Mouse (Mus musculus) lung, adult 2 months (tissue): ENCODE data around the gene Nek9. TPM values are rescaled to one million over a fixed set of nuclear protein-coding genes. Genes with fewer than 3 reads are reported as not detected.

Experiments
- DNase-seq: peaks from one replicate; pipeline ENCODE4 v3.0.0; 2022
- H3K4me1 ChIP-seq: fragments of 200-500 bp; 2 replicates; pipeline ENCODE4 v1.6.1; 2011; ENCODE audit warnings: low read length; ENCODE audit not compliant: control insufficient read depth, insufficient read depth
- H3K4me3 ChIP-seq: fragments of 200-500 bp; replicated peaks from 2 replicates; pipeline ENCODE3; 2011; ENCODE audit warnings: low read depth, mild to moderate bottlenecking, control low read depth, low read length; ENCODE audit errors: extremely low read depth
- CTCF ChIP-seq: fragments of 200-500 bp; IDR thresholded peaks from 2 replicates; pipeline ENCODE4 v1.5.1; 2011; ENCODE audit warnings: mild to moderate bottlenecking, low read length, control low read depth; ENCODE audit not compliant: insufficient read depth
- POLR2A ChIP-seq: fragments of 200-500 bp; IDR thresholded peaks from 2 replicates; pipeline ENCODE4 v1.6.1; 2011; ENCODE audit warnings: low read depth, mild to moderate bottlenecking, control low read depth, low read length, borderline replicate concordance; ENCODE audit errors: extremely low read depth
- WGBS: fragments of 180-500 bp; shearing (Covaris S2); methylation state at CpG from one replicate; pipeline ENCODE4 v1.1.7; 2018; 5-methylcytosine and 5-hydroxymethylcytosine counted together
- polyA plus RNA-seq: library from polyadenylated mRNA; depleted of rRNA; stranded (reverse); fragments of >200 nt; gene quantifications from 2 replicates; pipeline ENCODE4 v1.2.3, GENCODE M21; 2012

The Nek9 gene
- polyA plus RNA-seq, 1 experiment = 39.7 TPM

- 78% methylated on average over 3 of the region's 3 CpGs for WGBS
- H3K4me1 ChIP-seq = no peaks in the 10 kb centered on the region
- DNase-seq = no peak
Observed at GRCm38 (mm10) chr12:85308651-85309050, 30.5 kb downstream of the Nek9 start.

GRCm38 (mm10) chr12:85305247-85305892 is 33.8 kb downstream of the Nek9 start:
- WGBS = 35% methylated on average over 16 of the region's 16 CpGs
- no peaks in the 10 kb centered on the region for H3K4me1 ChIP-seq
- peak; percentile 80 for DNase-seq
- H3K4me3 ChIP-seq = peak overlapping the region; percentile 38
- TF ChIP-seq CTCF (peak; percentile 99), POLR2A (0 out of 2 replicates have a peak, but pooled peaks have one; percentile 13)

More at GRCm38 (mm10) chr12:85308651-85309050, 30.5 kb downstream of the Nek9 start:
- H3K4me3 ChIP-seq = no peak overlapping the region
- TF ChIP-seq POLR2A = no peak
- TF ChIP-seq CTCF = no peak

GRCm38 (mm10) chr12:85304725-85305124 is 34.4 kb downstream of the Nek9 start:
- no peaks in the 10 kb centered on the region for H3K4me1 ChIP-seq
- WGBS = 53% methylated on average over 4 of the region's 4 CpGs
- no peak overlapping the region for H3K4me3 ChIP-seq
- TF ChIP-seq CTCF = no peak
- TF ChIP-seq POLR2A = no peak
- DNase-seq = no peak

GRCm38 (mm10) chr12:85303256-85303655 is 35.9 kb downstream of the Nek9 start:
- H3K4me3 ChIP-seq = no peak overlapping the region
- TF ChIP-seq CTCF (no peak), POLR2A (no peak)
- H3K4me1 ChIP-seq = no peaks in the 10 kb centered on the region
- no peak for DNase-seq
- WGBS = 75% methylated on average over 2 of the region's 2 CpGs

- TF ChIP-seq CTCF (no peak), POLR2A (no peak)
- H3K4me3 ChIP-seq = no peak overlapping the region
- H3K4me1 ChIP-seq = no peaks in the 10 kb centered on the region
- DNase-seq = no peak
- WGBS = 58% methylated on average over 1 of the region's 1 CpGs
Observed at GRCm38 (mm10) chr12:85298835-85299180, 40.4 kb downstream of the Nek9 start.

- TF ChIP-seq POLR2A (no peak), CTCF (no peak)
- Histone ChIP-seq H3K4me1 (no peaks in the 10 kb centered on the region), H3K4me3 (no peak overlapping the region)
- no peak for DNase-seq
- 60% methylated on average over 11 of the region's 11 CpGs for WGBS
Observed at GRCm38 (mm10) chr12:85298127-85298834, 40.9 kb downstream of the Nek9 start.

- no peak for DNase-seq
- TF ChIP-seq POLR2A = no peak
- TF ChIP-seq CTCF = no peak
- Histone ChIP-seq H3K4me1 (no peaks in the 10 kb centered on the region), H3K4me3 (no peak overlapping the region)
- 78% methylated on average over 10 of the region's 10 CpGs for WGBS
Observed at GRCm38 (mm10) chr12:85297345-85297997, 41.7 kb downstream of the Nek9 start.

GRCm38 (mm10) chr12:85296915-85297314 is 42.2 kb downstream of the Nek9 start:
- WGBS = 73% methylated on average over 5 of the region's 5 CpGs
- TF ChIP-seq POLR2A (no peak), CTCF (no peak)
- DNase-seq = no peak
- no peaks in the 10 kb centered on the region for H3K4me1 ChIP-seq
- no peak overlapping the region for H3K4me3 ChIP-seq

GRCm38 (mm10) chr12:85295506-85295905 is 43.7 kb downstream of the Nek9 start:
- 91% methylated on average over 2 of the region's 2 CpGs for WGBS

More at GRCm38 (mm10) chr12:85295506-85295905, 43.7 kb downstream of the Nek9 start:
- Histone ChIP-seq H3K4me1 (no peaks in the 10 kb centered on the region), H3K4me3 (no peak overlapping the region)
- TF ChIP-seq CTCF = no peak
- no peak for TF ChIP-seq POLR2A
- no peak for DNase-seq
